Mouse (Mus musculus): Measurements from ENCODE around the gene Slc2a4.

Slc2a4 gene

DNA sequence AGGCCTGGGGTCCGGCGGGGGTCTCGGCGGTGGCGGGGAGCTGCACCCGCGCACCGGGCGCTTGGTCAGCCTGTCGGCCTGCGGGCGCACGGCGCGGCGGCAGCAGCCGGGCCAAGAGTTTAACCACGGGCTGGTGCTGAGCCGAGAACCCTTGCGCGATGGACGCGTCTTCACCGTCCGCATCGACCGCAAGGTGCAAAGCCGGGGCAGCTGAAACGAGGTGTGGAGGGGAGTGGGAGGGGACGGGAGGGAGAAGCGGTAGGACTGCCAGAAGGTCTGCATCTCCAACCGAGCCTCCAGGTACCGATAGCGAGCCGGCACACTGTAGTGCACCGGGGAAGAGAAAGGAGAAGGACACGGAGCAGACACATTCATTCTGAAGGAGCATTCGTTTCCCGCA lies 46.0 kb downstream of the Slc2a4 start:
- no peak for DNase-seq (ENCODE audit: low read depth, low spot score)

GRCm38 (mm10) chr11:69901406-69901846 lies 46.6 kb downstream of the Slc2a4 start:
- peak; percentile 100 for DNase-seq (ENCODE audit: low read depth, low spot score)

- DNase-seq (ENCODE audit: low read depth, low spot score): peak; percentile 98
These were observed 47.2 kb downstream of the Slc2a4 start, which contains the start of the genes 2810408A11Rik and Neurl4 for GRCm38 (mm10) chr11:69900471-69901405. TSS of gene 2810408A11Rik (minus strand) at chr11:69900987. TSS of gene Neurl4 (plus strand) at chr11:69901072.

GRCm38 (mm10) chr11:69899870-69900269 lies 48.1 kb downstream of the Slc2a4 start:
- no peak for DNase-seq (ENCODE audit: low read depth, low spot score)

DNA sequence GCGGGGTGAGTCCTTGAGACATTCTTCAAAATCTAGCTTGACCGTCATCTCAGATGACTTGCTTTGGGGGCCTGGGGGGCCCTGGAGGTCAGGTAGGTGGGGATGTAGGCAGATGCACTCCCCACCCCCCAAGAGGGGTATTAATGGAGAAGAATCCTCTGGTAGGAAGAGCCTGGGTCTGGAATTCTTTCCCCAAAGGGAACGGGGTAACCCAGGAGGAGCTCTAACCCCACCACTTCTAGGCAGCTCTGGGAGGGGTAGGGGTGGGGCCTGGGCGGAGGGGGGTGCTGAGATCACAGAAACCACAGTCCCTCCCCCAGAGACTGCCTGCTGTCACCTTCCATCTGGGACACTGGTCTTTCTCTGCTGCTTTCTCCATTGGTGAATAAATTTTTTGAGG lies 52.7 kb downstream of the Slc2a4 start, which contains the start of gene Acap1:
Acap1 (minus strand) TSS at position 249 of the 400 bp plus-strand sequence.
- no peak for DNase-seq (ENCODE audit: low read depth, low spot score)

GRCm38 (mm10) chr11:69894671-69895070 lies 53.3 kb downstream of the Slc2a4 start:
- DNase-seq (ENCODE audit: low read depth, low spot score): peak; percentile 69
